Mouse (Mus musculus) B cell, adult 2 months (primary cell): ENCODE data around the gene Megf6.
A peak's percentile ranks its signal among the peaks of the same experiment; 100 is the strongest.

Experiments used
- DNase-seq, 2 experiments: peaks; one replicate each; pipeline ENCODE4 v3.0.0; 2022

The Megf6 gene

GRCm38 (mm10) chr4:154160538-154161390 is 9.8 kb upstream of the Megf6 start, which contains the start of gene Tprgl:
TSS of gene Tprgl (minus strand) at chr4:154160666.
- peak; percentile 97 to 98 for DNase-seq

GRCm38 (mm10) chr4:154163296-154163695 is 7.2 kb upstream of the Megf6 start:
- DNase-seq: peak; percentile 80 to 81

- peak; percentile 72 to 75 for DNase-seq
These were observed 3.5 kb upstream of the Megf6 start for GRCm38 (mm10) chr4:154167053-154167452.

GRCm38 (mm10) chr4:154170021-154170420 is 509 bp upstream of the Megf6 start:
- no peak for DNase-seq

GRCm38 (mm10) chr4:154171151-154171930 is 811 bp downstream of the Megf6 start:
- DNase-seq: no peak

GRCm38 (mm10) chr4:154171931-154172604 is 1.5 kb downstream of the Megf6 start:
- no peak for DNase-seq

GRCm38 (mm10) chr4:154177257-154177656 is 6.7 kb downstream of the Megf6 start:
- DNase-seq: no peak

- no peak for DNase-seq
These were observed 10.5 kb downstream of the Megf6 start for GRCm38 (mm10) chr4:154181001-154181400.

- DNase-seq: no peak
These were observed 13.0 kb downstream of the Megf6 start for GRCm38 (mm10) chr4:154183566-154183965.

GRCm38 (mm10) chr4:154185001-154185400 is 14.5 kb downstream of the Megf6 start:
- DNase-seq: no peak

GRCm38 (mm10) chr4:154186002-154186537 is 15.5 kb downstream of the Megf6 start:
- DNase-seq: no peak

GRCm38 (mm10) chr4:154188948-154189347 is 18.4 kb downstream of the Megf6 start:
- DNase-seq: no peak

- DNase-seq: no peak
These were observed 27.4 kb downstream of the Megf6 start for GRCm38 (mm10) chr4:154197961-154198360.

GRCm38 (mm10) chr4:154198377-154198961 is 27.9 kb downstream of the Megf6 start:
- no peak for DNase-seq

GRCm38 (mm10) chr4:154201511-154201910 is 31.0 kb downstream of the Megf6 start:
- no peak for DNase-seq

- no peak for DNase-seq
These were observed 34.0 kb downstream of the Megf6 start for GRCm38 (mm10) chr4:154204532-154204931.

GRCm38 (mm10) chr4:154205392-154205791 is 34.9 kb downstream of the Megf6 start:
- DNase-seq: no peak

GRCm38 (mm10) chr4:154207261-154207660 is 36.7 kb downstream of the Megf6 start:
- DNase-seq: peak; percentile 69

GRCm38 (mm10) chr4:154209054-154209453 is 38.5 kb downstream of the Megf6 start:
- no peak for DNase-seq

GRCm38 (mm10) chr4:154209825-154210224 is 39.3 kb downstream of the Megf6 start:
- DNase-seq: no peak

- no peak for DNase-seq
These were observed 40.9 kb downstream of the Megf6 start for GRCm38 (mm10) chr4:154211459-154211858.

GRCm38 (mm10) chr4:154213586-154213985 is 43.1 kb downstream of the Megf6 start:
- no peak for DNase-seq

GRCm38 (mm10) chr4:154214075-154214474 is 43.5 kb downstream of the Megf6 start:
- DNase-seq: no peak
